Mouse (Mus musculus) C2C12 (cell line): ENCODE data around the gene Sdad1. TPM values are rescaled to one million over a fixed set of nuclear protein-coding genes. Genes with fewer than 3 reads are reported as not detected.

Experiments used
- H3K27me3 ChIP-seq: one replicate; pipeline ENCODE4 v1.6.1; 2011; ENCODE audit not compliant: control insufficient read depth, insufficient read depth, insufficient read length
- H3K36me3 ChIP-seq: one replicate; pipeline ENCODE4 v1.6.1; 2011; ENCODE audit not compliant: control insufficient read depth, insufficient read depth
- H3K4me3 ChIP-seq: one replicate; pipeline ENCODE4 v1.5.1; 2011; ENCODE audit warnings: mild to moderate bottlenecking, control low read depth; ENCODE audit not compliant: poor library complexity, insufficient read depth, severe bottlenecking
- H3K79me2 ChIP-seq: one replicate; pipeline ENCODE4 v1.6.1; 2011; ENCODE audit not compliant: control insufficient read depth, insufficient read depth
- H3K79me3 ChIP-seq: one replicate; pipeline ENCODE4 v1.6.1; 2011; ENCODE audit warnings: low read depth, control low read depth
- H3ac ChIP-seq: one replicate; pipeline ENCODE3; 2011; ENCODE audit warnings: low read depth; ENCODE audit not compliant: control insufficient read depth, insufficient read length
- CEBPB ChIP-seq: IDR thresholded peaks from one replicate; pipeline ENCODE4 v1.6.1; 2011; ENCODE audit warnings: low read depth, mild to moderate bottlenecking, control low read depth, moderate library complexity
- CTCF ChIP-seq: IDR thresholded peaks from one replicate; pipeline ENCODE4 v1.5.1; 2011; ENCODE audit not compliant: control insufficient read depth, insufficient read depth, insufficient read length
- FOSL1 ChIP-seq: IDR thresholded peaks from one replicate; pipeline ENCODE4 v1.8.0; 2011; ENCODE audit warnings: mild to moderate bottlenecking, low read length; ENCODE audit not compliant: poor library complexity, insufficient read depth, severe bottlenecking
- MAX ChIP-seq: IDR thresholded peaks from one replicate; pipeline ENCODE4 v1.6.1; 2011; ENCODE audit warnings: mild to moderate bottlenecking, control low read depth
- MYOD1 ChIP-seq: IDR thresholded peaks from one replicate; pipeline ENCODE4 v1.6.1; 2011; ENCODE audit warnings: low read depth; ENCODE audit not compliant: control insufficient read depth, insufficient read length
- MYOG ChIP-seq: IDR thresholded peaks from one replicate; pipeline ENCODE4 v1.6.1; 2011; ENCODE audit not compliant: control insufficient read depth, insufficient read length; ENCODE audit errors: extremely low read depth
- USF1 ChIP-seq: IDR thresholded peaks from one replicate; pipeline ENCODE4 v1.6.1; 2011; ENCODE audit warnings: low read depth, mild to moderate bottlenecking, control low read depth, moderate library complexity
- polyA plus RNA-seq: library from polyadenylated mRNA; unstranded; fragments of >200 nt; fragmentation: generic; extraction: Trizol; gene quantifications from one replicate; pipeline ENCODE4 v1.2.1, GENCODE M21; 2012; ENCODE audit warnings: missing spikeins

Gene Sdad1
- polyA plus RNA-seq, 1 experiment: 8.0 TPM

DNA sequence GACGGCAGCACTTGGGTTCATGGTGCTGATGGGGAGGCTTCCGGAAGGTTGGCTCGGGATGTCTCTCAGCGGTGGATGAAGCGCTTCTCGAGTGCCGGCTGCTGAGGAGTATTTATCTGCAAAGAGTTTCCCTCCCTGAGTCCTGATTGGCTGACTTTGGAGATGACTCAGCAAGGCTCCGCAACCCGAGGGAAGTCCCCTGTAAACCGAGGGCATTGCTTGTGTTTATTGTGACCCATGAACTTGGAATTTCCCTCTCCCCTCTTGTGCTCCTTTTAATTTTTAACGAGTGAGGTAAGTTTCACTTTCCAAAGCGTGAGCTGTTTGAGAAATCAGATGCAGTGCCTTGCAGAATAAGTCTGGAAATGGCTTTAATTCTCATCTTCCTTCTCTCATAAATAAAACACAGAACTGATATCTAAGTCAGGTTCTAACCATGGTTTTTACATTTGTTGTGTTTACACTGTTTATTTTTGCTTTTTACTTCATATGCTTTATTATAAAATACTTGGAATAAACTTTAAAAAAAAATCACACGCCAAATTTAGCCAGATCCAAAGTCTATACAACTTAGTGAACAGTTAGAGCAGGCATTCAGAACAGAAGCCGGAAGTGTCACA lies 38.6 kb upstream of the Sdad1 start, which contains the start of gene Cxcl10:
Gene Cxcl10 (minus strand): TSS at position 96 of the 620 bp plus-strand sequence.
- Histone ChIP-seq H3K79me3 (no peaks in the 10 kb centered on the region), H3K36me3 (no peaks in the 10 kb centered on the region), H3K27me3 (peaks cover 5% of the 10 kb centered on the region), H3K4me3 (no peak within 1 kb of the TSS), H3K79me2 (no peaks in the 10 kb centered on the region), H3ac (no peak within 1 kb of the TSS)
- TF ChIP-seq CEBPB (no peak), MAX (peak; percentile 80)

DNA sequence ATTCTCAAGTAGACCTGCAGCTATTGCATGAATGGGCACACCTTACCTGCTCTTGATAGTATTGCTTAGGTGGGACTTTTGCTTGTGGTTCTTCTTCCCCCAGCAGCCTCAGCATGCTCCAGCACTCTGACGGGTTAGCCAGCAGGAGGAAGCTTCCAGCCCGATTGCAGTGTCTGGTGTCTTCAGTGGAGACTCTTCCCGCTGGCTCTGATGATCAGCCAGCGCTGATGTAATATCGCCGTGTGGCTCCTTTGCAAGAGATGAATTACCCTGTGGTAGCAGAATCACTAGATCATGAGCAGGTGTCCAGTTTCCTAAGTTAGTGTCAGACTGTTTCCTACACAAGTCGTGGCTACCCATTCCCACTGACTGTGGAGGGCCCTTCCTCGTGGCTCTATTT lies 34.7 kb upstream of the Sdad1 start:
- no peaks in the 10 kb centered on the region for H3K79me2 ChIP-seq
- no peak overlapping the region for H3ac ChIP-seq
- no peaks in the 10 kb centered on the region for H3K36me3 ChIP-seq
- no peak overlapping the region for H3K4me3 ChIP-seq
- H3K27me3 ChIP-seq: peaks cover 17% of the 10 kb centered on the region
- no peak for TF ChIP-seq USF1
- no peak for TF ChIP-seq MYOD1
- TF ChIP-seq CTCF: no peak
- TF ChIP-seq MYOG: no peak
- TF ChIP-seq CEBPB: no peak
- TF ChIP-seq MAX: no peak
- H3K79me3 ChIP-seq: no peaks in the 10 kb centered on the region

DNA sequence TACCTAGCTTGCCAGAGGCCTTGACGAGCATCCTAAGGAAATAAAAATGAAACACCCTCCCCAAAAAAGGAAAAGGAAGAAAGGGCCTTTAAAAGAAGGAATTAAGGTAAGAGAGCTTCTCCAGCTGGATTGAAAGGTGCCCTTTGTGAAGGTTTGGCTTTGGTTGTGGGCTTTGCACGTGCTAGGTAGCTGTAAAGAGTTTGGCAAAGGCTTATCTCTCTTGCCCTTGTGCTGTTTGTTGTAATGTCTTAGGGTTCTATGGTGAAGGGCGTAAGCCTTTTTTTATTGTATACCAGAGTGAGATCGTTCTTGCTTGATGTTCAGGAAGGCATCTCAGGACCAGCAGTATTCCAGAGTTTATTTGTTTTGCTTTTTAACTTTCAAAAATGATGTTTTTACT lies 30.3 kb upstream of the Sdad1 start:
- Histone ChIP-seq H3K27me3 (peaks cover 15% of the 10 kb centered on the region), H3ac (no peak overlapping the region), H3K36me3 (no peaks in the 10 kb centered on the region), H3K79me2 (no peaks in the 10 kb centered on the region), H3K4me3 (no peak overlapping the region), H3K79me3 (no peaks in the 10 kb centered on the region)
- TF ChIP-seq CTCF (no peak), MYOD1 (no peak), MAX (no peak), CEBPB (no peak), USF1 (no peak), MYOG (no peak), FOSL1 (no peak)

DNA sequence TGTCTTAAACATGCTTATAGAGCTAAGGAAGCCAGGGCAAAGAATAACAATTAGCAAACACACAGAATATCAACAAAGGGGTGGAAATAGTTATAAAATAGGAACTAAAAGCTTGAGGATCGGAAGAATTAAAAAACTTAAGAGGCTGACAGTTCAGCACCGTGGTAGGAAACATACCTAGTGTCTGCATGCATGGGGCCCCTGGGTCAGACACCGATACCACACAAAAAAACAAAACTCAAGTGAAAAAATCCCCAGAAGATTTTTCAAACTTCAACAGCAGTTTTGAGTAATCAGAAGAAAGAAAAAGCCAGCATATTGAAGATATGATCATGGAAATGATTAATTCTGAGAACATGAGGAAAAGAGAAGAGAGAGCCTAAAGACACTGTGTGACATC lies 26.5 kb upstream of the Sdad1 start:
- Histone ChIP-seq H3K36me3 (no peaks in the 10 kb centered on the region), H3K27me3 (peaks cover 12% of the 10 kb centered on the region), H3K79me3 (no peaks in the 10 kb centered on the region), H3K4me3 (no peak overlapping the region), H3ac (no peak overlapping the region), H3K79me2 (no peaks in the 10 kb centered on the region)
- TF ChIP-seq USF1: no peak
- TF ChIP-seq MAX: no peak
- no peak for TF ChIP-seq MYOD1
- TF ChIP-seq MYOG: no peak
- TF ChIP-seq FOSL1: no peak
- TF ChIP-seq CTCF: no peak
- TF ChIP-seq CEBPB: no peak

DNA sequence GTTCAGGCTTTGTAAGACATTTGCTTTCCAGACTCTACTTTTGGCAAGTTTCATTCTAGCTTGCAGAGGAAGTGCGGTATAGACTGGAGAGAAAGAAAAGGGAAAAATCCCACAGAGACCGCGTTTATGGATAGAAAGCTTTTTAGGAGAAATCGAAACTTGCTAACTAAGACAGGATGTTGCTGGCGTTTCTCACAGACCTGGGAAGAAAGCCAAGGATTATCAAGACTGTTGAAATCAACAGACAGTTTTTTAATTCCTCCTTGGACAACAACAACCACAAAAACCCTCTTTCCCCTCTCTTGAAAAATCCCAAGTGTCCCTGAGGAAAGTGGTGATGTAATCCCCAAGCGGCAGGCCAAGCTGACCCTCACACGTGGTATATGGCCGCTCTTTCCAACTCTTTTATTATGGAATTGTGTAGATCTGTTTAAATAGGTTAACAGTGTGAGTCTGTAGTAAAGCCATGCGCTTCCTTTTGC lies 22.1 kb upstream of the Sdad1 start:
- no peaks in the 10 kb centered on the region for H3K36me3 ChIP-seq
- TF ChIP-seq MYOG: no peak
- TF ChIP-seq CTCF: no peak
- TF ChIP-seq USF1: no peak
- TF ChIP-seq MYOD1: no peak
- no peak for TF ChIP-seq FOSL1
- TF ChIP-seq CEBPB: no peak
- TF ChIP-seq MAX: peak; percentile 24
- no peak overlapping the region for H3ac ChIP-seq
- no peaks in the 10 kb centered on the region for H3K79me2 ChIP-seq
- no peak overlapping the region for H3K4me3 ChIP-seq
- no peaks in the 10 kb centered on the region for H3K27me3 ChIP-seq
- no peaks in the 10 kb centered on the region for H3K79me3 ChIP-seq

DNA sequence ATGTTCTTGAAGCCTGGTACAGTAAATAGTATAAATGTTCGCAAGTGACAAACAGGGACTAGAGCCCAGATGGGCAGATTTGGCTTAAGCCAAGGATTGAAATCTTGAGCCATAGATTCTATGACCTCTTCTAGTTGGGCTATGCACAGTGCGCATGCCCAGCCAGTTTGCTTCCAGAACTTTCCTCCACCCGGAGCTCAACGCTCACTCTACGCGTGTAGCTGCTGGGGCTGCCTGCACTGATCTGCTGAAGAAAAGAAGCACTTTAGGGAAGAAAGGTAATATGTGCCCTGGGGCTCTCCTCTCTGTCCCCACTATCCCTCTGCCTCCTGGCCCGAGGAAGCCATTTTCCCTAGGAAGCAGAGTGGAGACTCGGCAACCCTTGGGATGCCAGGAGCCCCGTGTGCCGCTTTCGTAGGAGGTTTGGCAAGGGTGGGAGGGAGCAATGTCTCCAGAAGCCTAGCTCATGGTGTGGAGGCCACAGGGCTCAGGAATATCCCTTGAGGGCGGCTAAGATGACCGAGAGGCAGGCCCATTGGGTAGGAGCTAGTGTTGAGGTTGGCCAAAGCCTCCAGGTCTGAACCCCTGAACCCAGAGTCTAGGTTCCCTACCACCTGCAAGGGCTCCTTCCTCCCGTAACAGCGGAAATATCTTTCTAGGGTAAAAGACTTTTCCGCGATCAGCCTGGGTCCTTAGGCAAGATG lies 21.5 kb upstream of the Sdad1 start, which contains the start of gene Art3:
Gene Art3 (plus strand): TSS at position 193 of the 704 bp plus-strand sequence.
- no peak for TF ChIP-seq USF1
- no peak for TF ChIP-seq MYOD1
- no peak for TF ChIP-seq MAX
- no peak for TF ChIP-seq CEBPB
- no peak for TF ChIP-seq MYOG
- TF ChIP-seq FOSL1: no peak
- no peak for TF ChIP-seq CTCF
- no peaks in the 10 kb centered on the region for H3K36me3 ChIP-seq
- no peaks in the 10 kb centered on the region for H3K79me3 ChIP-seq
- H3K79me2 ChIP-seq: no peaks in the 10 kb centered on the region
- H3K27me3 ChIP-seq: no peaks in the 10 kb centered on the region
- H3K4me3 ChIP-seq: no peak within 1 kb of the TSS
- H3ac ChIP-seq: no peak within 1 kb of the TSS
